Mouse (Mus musculus) thymus, adult 2 months (tissue): ENCODE measurements at regions not wholly inside any gene's neighbourhood (a gene's known extent, or its start where the extent isn't known, plus 50 kb on each side); places are given as distances from the start of the nearest gene placed in this dataset.

Source experiments
- CTCF ChIP-seq: fragments of 200-500 bp; IDR thresholded peaks from 2 replicates; pipeline ENCODE4 v1.5.1; 2012; ENCODE audit warnings: mild to moderate bottlenecking, control low read depth, low read length, moderate library complexity, borderline replicate concordance; ENCODE audit not compliant: control insufficient read depth, poor library complexity, insufficient read depth; ENCODE audit errors: extremely low read depth
- POLR2A ChIP-seq: fragments of 200-500 bp; IDR thresholded peaks from 2 replicates; pipeline ENCODE4 v1.6.1; 2012; ENCODE audit warnings: mild to moderate bottlenecking, low read length, control low read depth, moderate library complexity; ENCODE audit not compliant: control insufficient read depth, poor library complexity, insufficient read depth; ENCODE audit errors: extremely low read depth

DNA sequence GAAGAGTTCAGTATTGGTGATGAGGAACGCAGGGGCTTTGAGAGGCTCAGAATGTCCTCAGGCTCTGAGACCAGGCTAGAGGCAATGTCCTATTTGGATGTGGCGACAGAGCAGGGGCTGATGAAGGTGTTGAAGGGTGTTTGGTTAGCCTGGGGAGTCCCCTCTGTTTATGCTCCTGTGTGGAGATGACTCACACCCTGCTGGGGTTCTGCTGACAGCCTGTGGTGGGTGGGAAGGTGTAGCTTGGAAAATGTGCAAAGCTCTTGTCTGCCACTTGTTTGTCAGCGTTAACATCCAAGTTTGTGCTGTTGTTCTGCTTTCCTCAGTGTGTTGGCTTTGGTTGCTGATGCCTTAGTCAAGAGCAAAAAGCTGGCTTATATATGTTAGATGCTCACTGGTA lies 272.4 kb upstream of the Xylt1 start:
- TF ChIP-seq CTCF = no peak
- TF ChIP-seq POLR2A = no peak
